Mouse (Mus musculus) brain, embryonic 14.5 days (tissue): ENCODE data around the gene Prickle2.
A peak's percentile ranks its signal among the peaks of the same experiment; 100 is the strongest.

Experiments used
- CTCF ChIP-seq: fragments of 200-500 bp; IDR thresholded peaks from 2 replicates; pipeline ENCODE4 v1.5.1; 2012; ENCODE audit warnings: inconsistent platforms, mild to moderate bottlenecking, moderate library complexity, borderline replicate concordance; ENCODE audit not compliant: insufficient read depth, insufficient read length; ENCODE audit errors: extremely low read depth
- POLR2A ChIP-seq: fragments of 200-500 bp; IDR thresholded peaks from 2 replicates; pipeline ENCODE4 v1.6.1; 2012; ENCODE audit warnings: mild to moderate bottlenecking, inconsistent platforms, borderline replicate concordance; ENCODE audit not compliant: poor library complexity, insufficient read depth, insufficient read length, severe bottlenecking; ENCODE audit errors: extremely low read depth

DNA sequence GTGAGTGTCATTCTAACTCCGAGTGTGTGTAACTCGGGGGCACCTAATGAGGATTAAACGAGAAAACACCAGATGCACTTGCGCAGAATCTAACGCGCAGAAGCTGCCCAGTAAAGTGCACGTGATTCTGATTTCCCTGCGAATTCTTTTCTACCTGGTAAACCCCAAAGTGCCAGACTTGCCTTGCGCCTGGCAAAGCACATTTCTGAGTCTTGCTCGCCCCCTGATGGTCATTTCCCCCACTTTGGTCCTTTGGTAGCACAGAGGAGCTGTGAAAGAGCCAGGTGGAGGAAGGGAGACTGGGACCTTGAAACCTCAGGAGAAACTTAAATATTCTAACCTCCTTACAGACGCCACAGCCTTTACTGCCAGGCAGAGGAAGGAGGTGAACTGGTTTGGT, 37.6 kb upstream of the Prickle2 start:
- TF ChIP-seq POLR2A (no peak), CTCF (peak; percentile 81)
